Mouse (Mus musculus) embryonic facial prominence, embryonic 11.5 days (tissue): ENCODE measurements at regions not wholly inside any gene's neighbourhood (a gene's known extent, or its start where the extent isn't known, plus 50 kb on each side); places are given as distances from the start of the nearest gene placed in this dataset.

Source experiments
- ATAC-seq: fragments of 200-750 bp; cut with Nextera tagmentation; replicated peaks from 2 replicates; pipeline ENCODE4 v1.8.0; 2017; ENCODE audit warnings: low read depth; ENCODE audit not compliant: insufficient number of reproducible peaks, low FRiP score, low TSS enrichment
- DNase-seq: peaks from one replicate; pipeline ENCODE4 v3.0.0-alpha.2; 2015; ENCODE audit warnings: low spot score
- H3K27ac ChIP-seq: fragments of 300-500 bp; sonication (generic); replicated peaks from 2 replicates; pipeline ENCODE4 v1.5.1; 2014; ENCODE audit warnings: mild to moderate bottlenecking, low read depth, low read length, control low read depth
- H3K27me3 ChIP-seq: fragments of 300-500 bp; sonication (generic); 2 replicates; pipeline ENCODE4 v1.6.1; 2014; ENCODE audit warnings: mild to moderate bottlenecking, low read length, moderate library complexity, mixed read lengths; ENCODE audit not compliant: control insufficient read depth, insufficient read depth
- H3K36me3 ChIP-seq: fragments of 300-500 bp; sonication (generic); replicated peaks from 2 replicates; pipeline ENCODE4 v1.6.1; 2014; ENCODE audit warnings: low read depth, mild to moderate bottlenecking, low read length, moderate library complexity, mixed read lengths; ENCODE audit not compliant: control insufficient read depth, insufficient read depth
- H3K4me1 ChIP-seq: fragments of 300-500 bp; sonication (generic); 2 replicates; pipeline ENCODE4 v1.6.1; 2014; ENCODE audit warnings: low read length, mixed read lengths; ENCODE audit not compliant: control insufficient read depth, insufficient read depth
- H3K4me2 ChIP-seq: fragments of 300-500 bp; sonication (generic); 2 replicates; pipeline ENCODE4 v1.6.1; 2014; ENCODE audit warnings: low read depth, mild to moderate bottlenecking, control low read depth, low read length, moderate library complexity
- H3K4me3 ChIP-seq: fragments of 300-500 bp; sonication (generic); 2 replicates; pipeline ENCODE4 v1.5.1; 2014; ENCODE audit warnings: low read depth, low read length, control low read depth
- H3K9ac ChIP-seq: fragments of 300-500 bp; sonication (generic); replicated peaks from 2 replicates; pipeline ENCODE4 v1.6.1; 2014; ENCODE audit warnings: mild to moderate bottlenecking, control low read depth, low read length
- H3K9me3 ChIP-seq: fragments of 300-500 bp; sonication (generic); replicated peaks from 2 replicates; pipeline ENCODE4 v1.6.1; 2016; ENCODE audit warnings: mild to moderate bottlenecking, low read length, inconsistent platforms, mixed read lengths; ENCODE audit not compliant: control insufficient read depth
- WGBS: fragments of 180-500 bp; shearing (Covaris S2); extraction: QIAGEN DNeasy Blood & Tissue Kit; methylation state at CpG from one replicate; pipeline ENCODE4 v1.1.7; 2014; 5-methylcytosine and 5-hydroxymethylcytosine counted together

DNA sequence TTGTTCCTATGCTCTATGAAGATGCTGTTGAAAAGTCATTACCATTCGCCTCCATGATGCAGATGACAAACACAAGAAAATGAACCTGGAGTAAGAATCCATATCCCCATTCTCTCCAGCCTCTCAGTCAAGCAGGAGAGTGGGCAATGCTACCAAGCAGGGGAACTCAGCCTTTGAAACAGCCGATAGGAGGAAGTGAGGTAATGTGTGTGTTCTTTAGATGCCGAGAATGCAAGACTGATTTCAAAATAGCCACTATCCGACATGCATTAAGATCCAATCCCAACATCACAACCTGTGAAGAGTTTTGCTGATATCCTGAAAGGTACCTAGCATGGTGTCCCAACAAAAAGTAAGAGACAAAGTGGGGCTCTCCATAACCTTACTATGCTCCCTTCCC, 611.8 kb downstream of the Efna5 start:
- H3K36me3 ChIP-seq = no peaks in the 10 kb centered on the region
- ATAC-seq (no peak), DNase-seq (no peak)
- no peak overlapping the region for H3K4me3 ChIP-seq
- H3K9ac ChIP-seq = no peak overlapping the region
- H3K27me3 ChIP-seq = no peaks in the 10 kb centered on the region
- 88% methylated on average over 4 of the region's 4 CpGs for WGBS
- H3K9me3 ChIP-seq = no peaks in the 10 kb centered on the region
- no peaks in the 10 kb centered on the region for H3K4me1 ChIP-seq
- H3K4me2 ChIP-seq = no peak overlapping the region
- no peak overlapping the region for H3K27ac ChIP-seq

GRCm38 (mm10) chr17:62253448-62253847, 627.7 kb downstream of the Efna5 start:
- Histone ChIP-seq H3K4me2 (no peak overlapping the region), H3K36me3 (no peaks in the 10 kb centered on the region), H3K27me3 (no peaks in the 10 kb centered on the region), H3K9me3 (no peaks in the 10 kb centered on the region), H3K4me3 (no peak overlapping the region), H3K4me1 (no peaks in the 10 kb centered on the region), H3K9ac (no peak overlapping the region), H3K27ac (no peak overlapping the region)
- 45% methylated on average over 3 of the region's 3 CpGs for WGBS
- DNase-seq (no peak), ATAC-seq (no peak)

GRCm38 (mm10) chr17:62248011-62248410, 633.1 kb downstream of the Efna5 start:
- Histone ChIP-seq H3K4me1 (no peaks in the 10 kb centered on the region), H3K36me3 (no peaks in the 10 kb centered on the region), H3K27ac (no peak overlapping the region), H3K9ac (no peak overlapping the region), H3K4me3 (no peak overlapping the region), H3K27me3 (no peaks in the 10 kb centered on the region), H3K4me2 (no peak overlapping the region), H3K9me3 (no peaks in the 10 kb centered on the region)
- no peak for ATAC-seq
- DNase-seq = no peak
- WGBS = 27% methylated on average over 3 of the region's 3 CpGs

GRCm38 (mm10) chr17:62246650-62247049, 634.5 kb downstream of the Efna5 start:
- no peaks in the 10 kb centered on the region for H3K9me3 ChIP-seq
- no peaks in the 10 kb centered on the region for H3K36me3 ChIP-seq
- H3K27me3 ChIP-seq = no peaks in the 10 kb centered on the region
- H3K4me1 ChIP-seq = no peaks in the 10 kb centered on the region
- no peak overlapping the region for H3K4me2 ChIP-seq
- WGBS = 34% methylated on average over 4 of the region's 4 CpGs
- ATAC-seq = no peak
- H3K9ac ChIP-seq = no peak overlapping the region
- H3K4me3 ChIP-seq = no peak overlapping the region
- no peak for DNase-seq
- H3K27ac ChIP-seq = no peak overlapping the region

DNA sequence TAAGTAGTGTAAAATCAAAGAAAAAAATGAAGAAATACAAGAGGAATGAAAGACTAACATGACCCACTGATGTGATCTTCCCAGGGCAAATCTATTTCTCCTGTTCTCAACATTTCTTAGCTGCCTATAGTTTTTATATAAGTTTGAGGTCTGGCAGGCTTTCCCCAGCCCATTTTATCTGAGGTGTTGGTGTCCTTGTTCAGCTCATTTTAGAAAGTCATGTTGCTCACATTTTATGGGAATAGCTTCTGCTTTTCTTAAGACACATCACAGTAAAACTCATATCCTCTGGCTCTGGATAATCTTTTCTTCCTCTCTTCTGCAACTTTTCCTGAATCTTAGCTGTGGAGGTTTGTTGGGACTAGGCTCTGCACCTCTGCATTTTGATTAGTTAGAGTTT, 650.2 kb downstream of the Efna5 start:
- H3K36me3 ChIP-seq = no peaks in the 10 kb centered on the region
- no peak for ATAC-seq
- H3K9me3 ChIP-seq = no peaks in the 10 kb centered on the region

GRCm38 (mm10) chr17:62210441-62211025, 670.6 kb downstream of the Efna5 start:
- Histone ChIP-seq H3K4me1 (no peaks in the 10 kb centered on the region), H3K4me3 (no peak overlapping the region), H3K9me3 (no peaks in the 10 kb centered on the region), H3K27ac (no peak overlapping the region), H3K36me3 (no peaks in the 10 kb centered on the region), H3K27me3 (no peaks in the 10 kb centered on the region), H3K9ac (no peak overlapping the region), H3K4me2 (no peak overlapping the region)
- 73% methylated on average over 9 of the region's 9 CpGs for WGBS
- ATAC-seq = no peak
- no peak for DNase-seq

More for the DNA sequence above, 650.2 kb downstream of the Efna5 start:
- H3K4me1 ChIP-seq = no peaks in the 10 kb centered on the region
- H3K9ac ChIP-seq = no peak overlapping the region
- H3K4me2 ChIP-seq = no peak overlapping the region
- no peaks in the 10 kb centered on the region for H3K27me3 ChIP-seq
- no peak overlapping the region for H3K4me3 ChIP-seq
- DNase-seq = no peak
- no peak overlapping the region for H3K27ac ChIP-seq

- no peaks in the 10 kb centered on the region for H3K4me1 ChIP-seq
- H3K9me3 ChIP-seq = no peaks in the 10 kb centered on the region
- no peak overlapping the region for H3K9ac ChIP-seq
- H3K27ac ChIP-seq = no peak overlapping the region
- 90% methylated on average over 2 of the region's 2 CpGs for WGBS
- DNase-seq (no peak), ATAC-seq (no peak)
- no peak overlapping the region for H3K4me3 ChIP-seq
- no peaks in the 10 kb centered on the region for H3K27me3 ChIP-seq
- H3K36me3 ChIP-seq = no peaks in the 10 kb centered on the region
- no peak overlapping the region for H3K4me2 ChIP-seq
Measured at GRCm38 (mm10) chr17:62202658-62203057, 678.5 kb downstream of the Efna5 start.

DNA sequence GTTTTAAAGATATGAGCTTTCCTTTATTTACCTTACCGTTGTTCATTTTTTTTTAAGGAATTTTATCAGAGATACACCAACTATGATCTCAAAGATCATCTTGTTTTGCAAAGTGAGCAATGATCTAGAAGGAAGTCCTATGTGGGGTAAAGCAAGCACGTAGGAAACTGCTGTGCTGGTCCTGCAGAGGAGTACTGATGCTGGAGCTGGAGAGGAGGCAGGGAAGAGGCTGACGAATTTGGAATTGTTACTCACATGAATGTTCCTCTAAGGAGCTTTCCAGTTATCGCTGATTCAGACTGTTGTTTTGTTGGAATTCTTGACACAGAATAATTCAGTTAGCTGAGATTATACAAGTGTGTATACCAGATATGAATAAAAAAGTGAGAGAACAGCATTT, 680.6 kb downstream of the Efna5 start:
- Histone ChIP-seq H3K27ac (no peak overlapping the region), H3K36me3 (no peaks in the 10 kb centered on the region), H3K4me1 (no peaks in the 10 kb centered on the region), H3K4me3 (no peak overlapping the region), H3K9ac (no peak overlapping the region), H3K4me2 (no peak overlapping the region), H3K27me3 (no peaks in the 10 kb centered on the region), H3K9me3 (no peaks in the 10 kb centered on the region)
- no peak for DNase-seq
- ATAC-seq = no peak
- 88% methylated on average over 4 of the region's 4 CpGs for WGBS
